Mouse (Mus musculus) MEL (cell line): ENCODE measurements around the gene Mre11a. TPM values are rescaled to one million over a fixed set of nuclear protein-coding genes. Genes with fewer than 3 reads are reported as not detected.

Experiments
- DNase-seq: peaks from one replicate; pipeline ENCODE4 v3.0.0; 2011; ENCODE audit warnings: low read depth, low spot score
- H3K27ac ChIP-seq: 2 replicates; pipeline ENCODE4 v1.5.1; 2012; ENCODE audit warnings: low read depth, mild to moderate bottlenecking, control low read depth, low read length, moderate library complexity; ENCODE audit not compliant: control insufficient read depth
- H3K27me3 ChIP-seq, 2 experiments: fragments of 150-350 bp in 1 of 2; sonication (generic) in 1 of 2; 2 replicates each; pipeline ENCODE4 v1.6.1; 2012; ENCODE audit warnings: low read length in 2 of 2, mild to moderate bottlenecking in 2 of 2, improper control_type of control experiment in 1 of 2, moderate library complexity in 1 of 2; ENCODE audit not compliant: insufficient read depth in 2 of 2, control insufficient read depth in 1 of 2
- H3K36me3 ChIP-seq, 2 experiments: 2 replicates each; pipeline ENCODE4 v1.6.1; 2012 to 2014; ENCODE audit warnings: low read length in 2 of 2, improper control_type of control experiment in 1 of 2, inconsistent platforms in 1 of 2, mild to moderate bottlenecking in 1 of 2; ENCODE audit not compliant: insufficient read depth in 2 of 2, control insufficient read depth in 1 of 2
- H3K4me1 ChIP-seq, 2 experiments: fragments of 150-350 bp in 1 of 2; sonication (generic) in 1 of 2; 2 replicates each; pipeline ENCODE4 v1.6.1; 2012; ENCODE audit warnings: low read length in 2 of 2, improper control_type of control experiment in 1 of 2, mild to moderate bottlenecking in 1 of 2; ENCODE audit not compliant: insufficient read depth in 2 of 2, control insufficient read depth in 1 of 2
- H3K4me3 ChIP-seq, 2 experiments: fragments of 150-350 bp in 1 of 2; sonication (generic) in 1 of 2; 2 replicates each; pipeline ENCODE4 v1.5.1; 2012; ENCODE audit warnings: low read depth in 2 of 2, low read length in 2 of 2, mild to moderate bottlenecking in 2 of 2, moderate library complexity in 2 of 2, control low read depth in 1 of 2, improper control_type of control experiment in 1 of 2; ENCODE audit not compliant: control insufficient read depth in 1 of 2, insufficient read depth in 1 of 2
- H3K79me2 ChIP-seq: 2 replicates; pipeline ENCODE4 v1.6.1; 2012; ENCODE audit warnings: mild to moderate bottlenecking, low read length, moderate library complexity; ENCODE audit not compliant: control insufficient read depth, poor library complexity, insufficient read depth
- H3K9ac ChIP-seq: 2 replicates; pipeline ENCODE4 v1.6.1; 2012; ENCODE audit warnings: low read depth, mild to moderate bottlenecking, control low read depth, low read length, moderate library complexity; ENCODE audit not compliant: control insufficient read depth, poor library complexity, severe bottlenecking
- H3K9me3 ChIP-seq: fragments of 150-350 bp; sonication (generic); replicated peaks from 2 replicates; pipeline ENCODE4 v1.6.1; 2012; ENCODE audit warnings: mild to moderate bottlenecking, low read length, improper control_type of control experiment, moderate library complexity; ENCODE audit not compliant: insufficient read depth
- BHLHE40 ChIP-seq: IDR thresholded peaks from 2 replicates; pipeline ENCODE4 v1.6.1; 2012; ENCODE audit warnings: low read depth, mild to moderate bottlenecking, inconsistent platforms, low read length, improper control_type of control experiment, borderline replicate concordance
- CHD1 ChIP-seq: IDR thresholded peaks from 2 replicates; pipeline ENCODE4 v1.6.1; 2012; ENCODE audit warnings: low read depth, mild to moderate bottlenecking, inconsistent platforms, low read length, improper control_type of control experiment
- CHD2 ChIP-seq: IDR thresholded peaks from 2 replicates; pipeline ENCODE4 v1.6.1; 2011; ENCODE audit warnings: low read length, improper control_type of control experiment
- E2F4 ChIP-seq: IDR thresholded peaks from 2 replicates; pipeline ENCODE4 v1.6.1; 2011; ENCODE audit warnings: low read depth, low read length, improper control_type of control experiment, borderline replicate concordance
- ETS1 ChIP-seq: IDR thresholded peaks from 2 replicates; pipeline ENCODE4 v1.6.1; 2012; ENCODE audit warnings: low read depth, mild to moderate bottlenecking, inconsistent platforms, low read length, improper control_type of control experiment, moderate library complexity
- HCFC1 ChIP-seq: IDR thresholded peaks from 2 replicates; pipeline ENCODE4 v1.6.1; 2012; ENCODE audit warnings: low read depth, mild to moderate bottlenecking, inconsistent platforms, low read length, improper control_type of control experiment, moderate library complexity
- MAX ChIP-seq: IDR thresholded peaks from 2 replicates; pipeline ENCODE4 v1.6.1; 2011; ENCODE audit warnings: low read length, improper control_type of control experiment
- MXI1 ChIP-seq: IDR thresholded peaks from 2 replicates; pipeline ENCODE4 v1.6.1; 2011; ENCODE audit warnings: mild to moderate bottlenecking, low read depth, low read length, improper control_type of control experiment
- NELFE ChIP-seq: IDR thresholded peaks from 2 replicates; pipeline ENCODE4 v1.6.1; 2011; ENCODE audit warnings: low read depth, low read length, improper control_type of control experiment
- NRF1 ChIP-seq: IDR thresholded peaks from 2 replicates; pipeline ENCODE4 v1.6.1; 2014; ENCODE audit warnings: low read depth, mild to moderate bottlenecking, inconsistent platforms, low read length, improper control_type of control experiment, moderate library complexity; ENCODE audit not compliant: poor library complexity, insufficient read depth, severe bottlenecking
- POLR2A ChIP-seq, 2 experiments: IDR thresholded peaks; 2 replicates each; pipeline ENCODE4 v1.6.1; 2011 to 2012; ENCODE audit warnings: low read length in 2 of 2, mild to moderate bottlenecking in 2 of 2, control low read depth in 1 of 2, improper control_type of control experiment in 1 of 2, low read depth in 1 of 2, moderate library complexity in 1 of 2; ENCODE audit not compliant: control insufficient read depth in 1 of 2, insufficient read depth in 1 of 2, poor library complexity in 1 of 2
- POLR2AphosphoS2 ChIP-seq: IDR thresholded peaks from 2 replicates; pipeline ENCODE4 v1.6.1; 2011; ENCODE audit warnings: low read length, improper control_type of control experiment
- POLR2AphosphoS5 ChIP-seq: IDR thresholded peaks from 2 replicates; pipeline ENCODE4 v1.6.1; 2012; ENCODE audit warnings: low read depth, borderline replicate concordance, mild to moderate bottlenecking, inconsistent platforms, low read length, moderate library complexity, mixed read lengths
- RAD21 ChIP-seq: IDR thresholded peaks from 2 replicates; pipeline ENCODE4 v1.6.1; 2011; ENCODE audit warnings: mild to moderate bottlenecking, low read depth, low read length, improper control_type of control experiment
- TAL1 ChIP-seq: IDR thresholded peaks from 2 replicates; pipeline ENCODE4 v1.6.1; 2012; ENCODE audit warnings: mild to moderate bottlenecking, inconsistent platforms, low read length, moderate library complexity, mixed read lengths
- TBP ChIP-seq: IDR thresholded peaks from 2 replicates; pipeline ENCODE4 v1.8.0; 2011; ENCODE audit warnings: low read depth, low read length, improper control_type of control experiment
- UBTF ChIP-seq: IDR thresholded peaks from 2 replicates; pipeline ENCODE4 v1.6.1; 2012; ENCODE audit warnings: low read depth, mild to moderate bottlenecking, inconsistent platforms, low read length, improper control_type of control experiment, moderate library complexity, borderline replicate concordance; ENCODE audit not compliant: insufficient read depth
- USF2 ChIP-seq, 2 experiments: IDR thresholded peaks; 2 replicates each; pipeline ENCODE4 v1.6.1; 2011 to 2012; ENCODE audit warnings: improper control_type of control experiment in 2 of 2, low read length in 2 of 2, borderline replicate concordance in 1 of 2, inconsistent platforms in 1 of 2, low read depth in 1 of 2, mild to moderate bottlenecking in 1 of 2; ENCODE audit not compliant: insufficient read depth in 1 of 2
- ZNF384 ChIP-seq: IDR thresholded peaks from 2 replicates; pipeline ENCODE4 v1.6.1; 2012; ENCODE audit warnings: low read depth, mild to moderate bottlenecking, inconsistent platforms, low read length, improper control_type of control experiment
- polyA plus RNA-seq, 2 experiments: library from polyadenylated mRNA; stranded (reverse) in 1 of 2; unstranded in 1 of 2; fragments of >175 nt in 1 of 2; fragments of >200 nt in 1 of 2; gene quantifications; 2 replicates each; pipeline versions ENCODE4 v1.2.1 to v1.2.4; 2012; ENCODE audit warnings: low replicate concordance in 2 of 2, low read depth in 1 of 2; ENCODE audit not compliant: insufficient read length in 2 of 2, insufficient read depth in 1 of 2, missing spikeins in 1 of 2
- total RNA-seq: library from RNA; depleted of rRNA; stranded (reverse); fragments of 300-350 nt; gene quantifications from 2 replicates; pipeline ENCODE4 v1.2.3, GENCODE M21; 2012

Mre11a gene
- total and polyA plus RNA-seq, 3 experiments, result 88.1 to 288 (median 113) TPM

- H3K79me2 ChIP-seq, result no peaks in the 10 kb centered on the region
- no peak overlapping the region for H3K9ac ChIP-seq
- H3K27ac ChIP-seq, result no peak overlapping the region
- H3K9me3 ChIP-seq, result no peaks in the 10 kb centered on the region
- TF ChIP-seq MXI1, result no peak
- no peak for TF ChIP-seq POLR2AphosphoS2
- no peak for TF ChIP-seq NRF1
- no peak for TF ChIP-seq MAX
- no peak for TF ChIP-seq CHD2
- no peak for TF ChIP-seq POLR2AphosphoS5
- no peak for TF ChIP-seq BHLHE40
- no peak for TF ChIP-seq E2F4
- no peak for TF ChIP-seq NELFE
- TF ChIP-seq TBP, result no peak
- no peak for TF ChIP-seq ETS1
- TF ChIP-seq ZNF384, result no peak
- no peak for TF ChIP-seq TAL1
- no peak for TF ChIP-seq UBTF
- TF ChIP-seq USF2 (IDR thresholded peaks at IDR 0.05; ENCODE audit: borderline replicate concordance in 1 of 2, insufficient read depth in 1 of 2, low read depth in 1 of 2, low read length in 2 of 2), result no peak
- no peaks in the 10 kb centered on the region for H3K4me1 ChIP-seq
- no peaks in the 10 kb centered on the region for H3K27me3 ChIP-seq
- no peak overlapping the region for H3K4me3 ChIP-seq
- peaks cover 0 to 8% of the 10 kb centered on the region in 2 experiments; a peak in 2 of 4 replicates for H3K36me3 ChIP-seq
- no peak for DNase-seq
These were observed 55.1 kb downstream of the Mre11a start for GRCm38 (mm10) chr9:14839527-14839926.

GRCm38 (mm10) chr9:14839970-14840369 lies 55.5 kb downstream of the Mre11a start:
- Histone ChIP-seq H3K79me2 (no peaks in the 10 kb centered on the region), H3K9ac (no peak overlapping the region), H3K9me3 (no peaks in the 10 kb centered on the region), H3K36me3 (peaks cover 0 to 4% of the 10 kb centered on the region in 2 experiments; a peak in 2 of 4 replicates), H3K27ac (no peak overlapping the region), H3K27me3 (no peaks in the 10 kb centered on the region), H3K4me3 (no peak overlapping the region), H3K4me1 (no peaks in the 10 kb centered on the region)
- TF ChIP-seq UBTF (no peak), RAD21 (no peak), HCFC1 (no peak), POLR2A (IDR thresholded peaks at IDR 0.05; ENCODE audit: control insufficient read depth in 1 of 2, insufficient read depth in 1 of 2, low read depth in 1 of 2, low read length in 2 of 2, poor library complexity in 1 of 2) (no peak), TAL1 (no peak), CHD1 (no peak), ZNF384 (no peak), BHLHE40 (no peak), MAX (no peak)
- no peak for DNase-seq
